Mouse (Mus musculus): ENCODE measurements at regions not wholly inside any gene's neighbourhood (a gene's known extent, or its start where the extent isn't known, plus 50 kb on each side); places are given as distances from the start of the nearest gene placed in this dataset.

GRCm38 (mm10) chrX:12219474-12219873 lies 59.3 kb upstream of the Bcor start:
- DNase-seq: no peak

- no peak for DNase-seq
Measured at GRCm38 (mm10) chrX:12224314-12224713, 64.2 kb upstream of the Bcor start.

GRCm38 (mm10) chrX:12225116-12225891 lies 65.1 kb upstream of the Bcor start:
- peak in 1 of 2 experiments; percentile 2 for DNase-seq

- no peak for DNase-seq
Measured at GRCm38 (mm10) chrX:12225892-12226206, 65.7 kb upstream of the Bcor start.

- no peak for DNase-seq
Measured at GRCm38 (mm10) chrX:12240505-12241011, 80.4 kb upstream of the Bcor start.

- no peak for DNase-seq
Measured at GRCm38 (mm10) chrX:12241751-12242150, 81.6 kb upstream of the Bcor start.

GRCm38 (mm10) chrX:12249071-12249470 lies 88.9 kb upstream of the Bcor start:
- no peak for DNase-seq

GRCm38 (mm10) chrX:12249911-12250310 lies 89.8 kb upstream of the Bcor start:
- no peak for DNase-seq

- DNase-seq: peak; percentile 26 to 40
Measured at GRCm38 (mm10) chrX:12251853-12252679, 91.9 kb upstream of the Bcor start.

- DNase-seq: no peak
Measured at GRCm38 (mm10) chrX:12252680-12253021, 92.5 kb upstream of the Bcor start.

- no peak for DNase-seq
Measured at GRCm38 (mm10) chrX:12256758-12257157, 96.6 kb upstream of the Bcor start.

GRCm38 (mm10) chrX:12263834-12264233 lies 103.7 kb upstream of the Bcor start:
- DNase-seq: no peak

- no peak for DNase-seq
Measured at GRCm38 (mm10) chrX:12284741-12285140, 124.6 kb upstream of the Bcor start.

- no peak for DNase-seq
Measured at GRCm38 (mm10) chrX:12285141-12285540, 125.0 kb upstream of the Bcor start.

GRCm38 (mm10) chrX:12285976-12286909 lies 126.1 kb upstream of the Bcor start:
- no peak for DNase-seq

GRCm38 (mm10) chrX:12286910-12287522 lies 126.9 kb upstream of the Bcor start:
- DNase-seq: no peak

GRCm38 (mm10) chrX:12287656-12288561 lies 127.8 kb upstream of the Bcor start:
- DNase-seq: no peak

- DNase-seq: no peak
Measured at GRCm38 (mm10) chrX:12288562-12289117, 128.5 kb upstream of the Bcor start.

GRCm38 (mm10) chrX:12293146-12293545 lies 133.0 kb upstream of the Bcor start:
- no peak for DNase-seq

- no peak for DNase-seq
Measured at GRCm38 (mm10) chrX:12294452-12294851, 134.3 kb upstream of the Bcor start.

- DNase-seq: no peak
Measured at GRCm38 (mm10) chrX:12294941-12295340, 134.8 kb upstream of the Bcor start.
